Mouse (Mus musculus): ENCODE data around the gene Dnah2.
A peak's percentile ranks its signal among the peaks of the same experiment; 100 is the strongest.

The Dnah2 gene

DNA sequence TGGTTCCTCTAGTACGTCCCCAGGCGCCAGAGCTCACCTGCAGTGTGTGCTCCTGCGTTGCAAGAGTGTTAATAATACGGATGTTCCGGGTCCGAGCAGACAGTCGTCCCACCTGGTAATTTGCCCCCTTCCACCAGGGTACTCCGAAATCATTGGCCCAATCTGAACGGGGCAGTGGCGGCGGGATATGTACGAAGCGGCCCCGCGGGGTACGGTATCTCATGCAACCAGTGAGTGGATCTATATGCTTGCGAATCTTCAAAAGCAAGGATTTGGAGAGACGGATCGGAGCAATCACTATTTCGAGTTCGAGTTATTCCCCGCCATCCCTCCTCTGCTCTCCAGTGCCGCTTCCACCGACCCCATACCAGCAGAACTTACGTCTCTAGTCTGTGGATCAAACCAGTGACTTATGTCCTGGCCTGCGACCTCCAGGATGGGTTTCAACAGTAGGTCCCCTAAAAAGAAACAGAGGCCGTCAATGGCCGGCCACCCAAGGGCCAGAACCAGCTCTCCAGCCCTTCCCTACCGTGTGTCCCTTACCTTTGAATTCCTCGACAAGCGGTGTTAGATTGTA lies 154.2 kb downstream of the Dnah2 start:
- peak; percentile 57 for DNase-seq (ENCODE audit: low read depth, low spot score)

- DNase-seq (ENCODE audit: low read depth, low spot score), result peak; percentile 75
Measured at GRCm38 (mm10) chr11:69390400-69391034, 158.4 kb downstream of the Dnah2 start.

DNA sequence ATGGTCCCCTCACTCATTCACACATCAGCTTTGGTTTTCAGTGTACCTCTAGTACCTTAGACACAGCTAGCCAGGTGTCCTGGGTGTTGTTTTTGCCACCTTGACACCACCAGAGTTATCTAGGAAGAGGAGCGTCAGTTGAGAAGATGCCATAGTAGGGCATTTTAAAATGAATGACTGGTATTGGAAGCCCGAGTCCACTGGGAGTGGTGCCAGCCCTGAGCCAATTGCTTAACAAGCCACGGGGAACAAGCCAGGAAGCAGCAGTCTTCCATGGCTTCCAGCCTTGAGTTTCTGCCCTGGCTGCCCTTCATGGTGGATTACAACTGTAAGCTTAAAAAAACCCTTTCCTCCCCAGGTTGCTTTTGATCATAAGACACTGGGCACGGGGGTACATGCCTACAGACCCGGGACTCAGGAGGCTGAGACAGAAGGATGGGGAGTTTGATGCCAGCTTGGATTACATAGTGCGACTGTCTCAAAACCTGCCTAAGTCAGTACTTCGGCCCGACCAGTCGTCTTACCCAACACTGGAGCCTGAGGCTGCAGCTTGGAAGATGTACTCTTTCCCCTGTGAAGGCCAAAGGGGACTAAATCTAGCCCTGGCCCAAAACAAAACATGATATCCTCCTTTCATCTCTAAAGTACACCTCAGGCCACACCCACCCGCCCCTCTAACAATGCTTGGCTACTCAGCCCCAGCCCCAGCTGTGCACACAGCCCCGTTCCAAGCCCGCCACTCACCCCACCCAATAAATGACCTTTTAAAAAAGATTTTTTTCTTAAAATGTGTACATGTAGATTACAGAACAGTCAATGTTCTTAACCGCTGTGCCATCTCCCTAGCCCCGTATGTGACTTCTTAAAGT lies 159.1 kb downstream of the Dnah2 start:
- DNase-seq (ENCODE audit: low read depth, low spot score), result no peak

- DNase-seq (ENCODE audit: low read depth, low spot score), result no peak
Measured at GRCm38 (mm10) chr11:69388680-69389079, 160.2 kb downstream of the Dnah2 start.

DNA sequence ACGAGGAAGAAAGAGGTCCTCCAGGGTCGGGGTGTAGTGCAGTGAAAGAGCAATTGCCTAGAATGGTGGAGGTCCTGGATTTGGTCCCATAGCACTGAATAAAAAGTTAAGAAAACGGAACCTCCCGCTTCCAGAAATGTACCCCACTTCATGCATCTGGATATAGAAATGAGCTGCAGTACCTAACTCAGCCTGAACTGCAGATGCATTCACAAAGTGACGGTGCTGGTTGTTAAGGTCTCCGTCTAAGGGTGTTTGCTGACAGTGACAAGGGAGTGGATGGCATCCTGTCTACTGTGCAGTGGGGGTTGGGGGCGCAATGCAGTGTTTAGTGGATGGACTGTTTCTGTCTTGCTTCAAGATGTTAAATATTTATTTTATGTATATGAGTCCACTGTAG lies 162.2 kb downstream of the Dnah2 start:
- DNase-seq (ENCODE audit: low read depth, low spot score), result no peak

GRCm38 (mm10) chr11:69384979-69385378 lies 163.9 kb downstream of the Dnah2 start:
- DNase-seq (ENCODE audit: low read depth, low spot score), result no peak

- DNase-seq (ENCODE audit: low read depth, low spot score), result no peak
Measured at GRCm38 (mm10) chr11:69382478-69383105, 166.3 kb downstream of the Dnah2 start.

GRCm38 (mm10) chr11:69381356-69381755 lies 167.6 kb downstream of the Dnah2 start:
- no peak for DNase-seq (ENCODE audit: low read depth, low spot score)

GRCm38 (mm10) chr11:69379600-69379999 lies 169.3 kb downstream of the Dnah2 start:
- DNase-seq (ENCODE audit: low read depth, low spot score), result no peak

DNA sequence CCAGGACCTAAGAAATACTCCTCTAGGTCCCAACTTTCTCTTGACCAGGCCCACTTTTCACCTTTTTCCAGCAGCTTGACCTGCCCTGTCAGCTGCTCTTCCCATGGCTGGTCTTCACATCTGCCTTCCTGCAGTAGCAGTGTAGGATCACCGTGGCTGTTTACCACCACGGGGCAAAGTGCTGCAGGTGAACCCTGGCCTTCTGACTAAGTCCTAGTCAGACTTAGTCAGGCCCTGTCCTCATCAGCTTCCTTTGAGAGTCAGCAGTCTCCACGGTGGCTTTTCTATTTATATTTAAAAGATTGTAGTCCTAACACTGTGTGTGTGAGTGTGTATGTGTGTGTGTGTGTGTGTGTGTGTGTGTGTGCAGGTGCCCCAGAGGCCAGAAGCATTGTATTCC lies 171.1 kb downstream of the Dnah2 start:
- DNase-seq (ENCODE audit: low read depth, low spot score), result no peak

- DNase-seq (ENCODE audit: low read depth, low spot score), result no peak
Measured at GRCm38 (mm10) chr11:69375646-69376045, 173.3 kb downstream of the Dnah2 start.

DNA sequence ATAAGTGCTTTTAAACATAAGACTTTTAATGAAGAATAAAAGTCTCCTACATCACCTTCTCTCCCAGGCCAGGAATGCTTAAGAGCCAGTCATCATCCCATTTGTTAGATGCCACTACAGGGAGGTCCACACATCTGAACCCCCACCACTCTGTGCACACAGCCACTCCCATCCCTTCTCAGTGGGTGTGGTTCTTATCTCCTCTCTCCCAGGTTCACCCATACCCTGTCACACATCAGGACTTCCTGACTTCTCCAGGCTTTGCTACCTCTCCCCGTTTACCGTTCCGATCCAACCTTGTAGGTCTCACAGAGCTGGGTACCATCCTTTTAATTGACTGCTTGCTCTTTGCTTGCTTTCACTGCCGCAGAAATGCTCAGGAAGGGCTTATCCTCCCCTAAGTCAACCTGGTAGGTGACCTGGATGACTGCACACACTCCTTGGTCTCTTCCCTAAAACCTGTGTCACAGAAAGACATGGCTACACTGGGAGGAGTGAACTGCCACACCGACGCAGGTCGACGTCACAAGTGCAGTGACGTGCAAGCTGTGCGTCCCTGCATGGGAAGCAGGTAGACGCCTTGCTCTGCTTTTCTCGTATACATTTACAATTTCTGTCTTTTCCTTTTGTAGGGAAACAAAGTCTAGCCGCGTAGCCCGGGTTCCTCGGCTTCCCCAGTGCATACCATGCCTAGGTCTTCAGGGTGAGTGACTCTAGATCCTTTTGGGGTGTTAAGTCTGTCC lies 175.5 kb downstream of the Dnah2 start:
- no peak for DNase-seq (ENCODE audit: low read depth, low spot score)

DNA sequence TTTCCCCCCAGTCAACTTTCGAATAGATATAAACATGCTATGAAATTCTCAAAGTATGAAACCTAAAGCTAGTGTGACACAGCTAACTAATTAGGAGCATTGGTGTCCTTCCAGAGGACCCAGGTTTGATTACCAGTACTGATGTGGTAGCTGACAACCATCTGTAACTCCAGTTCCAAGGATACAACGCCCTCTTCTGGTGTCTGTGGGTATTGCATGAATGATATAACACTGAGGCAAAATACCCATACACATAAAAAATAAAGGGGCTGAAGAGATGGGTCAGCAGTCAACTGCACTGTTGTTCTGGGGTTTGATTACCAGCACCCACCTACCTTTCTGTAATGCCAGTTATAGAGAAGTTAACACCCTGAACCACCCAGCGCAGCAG lies 176.1 kb downstream of the Dnah2 start:
- DNase-seq (ENCODE audit: low read depth, low spot score), result peak; percentile 41

DNA sequence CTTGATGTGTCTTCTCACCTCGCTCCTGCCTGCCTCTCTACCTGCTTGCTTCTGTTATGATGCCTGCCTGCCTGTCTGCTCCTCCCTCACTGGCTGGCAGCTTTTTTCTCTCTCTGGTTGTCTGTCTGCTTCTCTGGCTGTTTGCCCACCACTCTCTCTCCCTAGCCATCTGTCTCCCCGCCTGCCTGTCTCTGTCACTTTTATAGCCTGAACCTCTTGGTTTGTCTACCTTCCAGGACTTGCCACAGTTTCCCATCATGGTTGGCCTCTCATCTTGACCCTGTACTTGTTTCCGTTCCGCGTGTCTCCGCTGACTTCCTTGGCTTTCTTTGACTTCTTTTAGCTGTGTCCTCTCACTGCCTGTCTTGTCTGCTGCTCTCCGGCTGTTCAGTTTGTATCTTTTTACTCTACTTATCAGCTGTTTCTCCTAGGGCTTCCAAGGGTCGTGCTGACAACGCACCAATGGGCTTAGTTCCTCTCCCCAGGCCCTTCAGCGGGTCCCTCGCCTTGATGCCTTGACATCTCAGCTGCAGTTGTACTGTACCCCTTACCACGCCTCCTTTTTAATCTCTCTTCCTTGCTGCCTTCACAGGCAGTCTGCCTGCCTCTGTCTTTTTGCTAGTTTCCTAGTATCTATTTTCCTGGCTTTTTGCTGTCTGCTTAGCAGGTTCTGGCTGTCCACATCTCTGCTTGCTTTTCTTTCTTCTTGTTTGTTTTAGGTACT lies 176.7 kb downstream of the Dnah2 start:
- no peak for DNase-seq (ENCODE audit: low read depth, low spot score)

DNA sequence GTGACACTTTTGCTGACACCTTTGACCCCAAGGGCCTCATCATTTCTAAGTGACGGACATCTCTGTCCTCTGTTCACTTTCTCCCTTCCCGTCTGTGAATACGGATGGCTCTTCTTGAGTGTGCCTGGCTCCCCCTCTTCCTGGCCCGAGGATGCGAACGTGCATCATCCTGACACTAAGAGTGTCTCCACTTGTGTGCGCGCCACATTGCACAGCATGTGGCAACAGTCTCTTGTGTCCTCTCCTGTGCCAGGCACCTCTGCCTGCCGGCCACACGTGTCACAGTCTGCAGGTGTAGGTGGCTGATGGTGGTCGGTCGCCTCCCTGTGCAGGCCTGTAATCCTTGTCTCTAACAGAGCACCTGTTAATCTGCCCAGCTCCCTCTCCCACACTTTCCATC lies 177.3 kb downstream of the Dnah2 start:
- no peak for DNase-seq (ENCODE audit: low read depth, low spot score)

DNA sequence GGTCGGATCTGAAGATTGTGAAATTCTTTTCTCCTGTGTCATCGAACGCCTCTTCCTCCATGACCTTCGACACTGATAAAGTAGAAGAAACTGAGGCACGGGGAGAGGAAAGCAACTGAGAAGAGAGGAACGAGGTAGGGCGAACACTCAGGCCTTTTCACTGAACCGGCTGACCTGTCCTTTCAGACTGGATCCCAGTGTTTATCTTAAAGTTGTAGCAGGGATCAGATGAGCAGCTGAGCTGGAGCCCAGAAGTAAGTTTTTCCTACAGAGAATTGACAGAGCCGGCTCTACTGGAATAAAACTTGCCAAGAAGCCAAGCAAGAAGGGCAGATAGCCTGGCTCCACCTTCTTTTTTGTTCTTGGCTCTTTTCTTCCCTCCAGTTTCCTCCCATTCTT lies 178.1 kb downstream of the Dnah2 start:
- DNase-seq (ENCODE audit: low read depth, low spot score), result no peak

Measured in A20 (cell line).